Mouse (Mus musculus): ENCODE data around the gene Lmtk2.

Gene Lmtk2

DNA sequence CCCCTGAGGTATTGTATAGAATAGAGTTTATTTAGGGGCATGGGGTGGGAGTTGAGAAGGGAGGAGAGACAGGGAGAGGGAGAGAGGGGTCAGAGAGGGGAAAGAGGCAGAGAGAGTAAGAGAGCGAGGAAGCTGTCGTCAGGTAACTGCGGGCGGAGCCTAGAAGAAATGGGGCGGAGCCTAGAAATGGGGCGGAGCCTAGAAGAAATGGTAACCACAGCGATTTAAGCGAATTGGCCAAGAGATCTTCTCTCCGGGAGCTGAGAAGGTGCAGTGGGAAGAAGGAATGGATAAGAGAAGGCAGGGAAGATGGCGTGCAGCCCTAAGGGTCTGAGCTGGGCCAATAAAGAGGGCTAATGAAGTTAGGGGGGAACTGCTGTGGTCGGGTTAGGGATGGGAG, 126.0 kb downstream of the Lmtk2 start:
- DNase-seq (ENCODE audit: low read depth, low spot score), result no peak
- no peaks in the 10 kb centered on the region for H3K36me3 ChIP-seq (ENCODE audit: control insufficient read depth, insufficient read depth, low read length, poor library complexity, severe bottlenecking)
- H3K27me3 ChIP-seq (ENCODE audit: control insufficient read depth, insufficient read depth, low read length, poor library complexity, severe bottlenecking), result 0 out of 2 replicates have a peak, but pooled peaks cover 2% of the 10 kb centered on the region

DNA sequence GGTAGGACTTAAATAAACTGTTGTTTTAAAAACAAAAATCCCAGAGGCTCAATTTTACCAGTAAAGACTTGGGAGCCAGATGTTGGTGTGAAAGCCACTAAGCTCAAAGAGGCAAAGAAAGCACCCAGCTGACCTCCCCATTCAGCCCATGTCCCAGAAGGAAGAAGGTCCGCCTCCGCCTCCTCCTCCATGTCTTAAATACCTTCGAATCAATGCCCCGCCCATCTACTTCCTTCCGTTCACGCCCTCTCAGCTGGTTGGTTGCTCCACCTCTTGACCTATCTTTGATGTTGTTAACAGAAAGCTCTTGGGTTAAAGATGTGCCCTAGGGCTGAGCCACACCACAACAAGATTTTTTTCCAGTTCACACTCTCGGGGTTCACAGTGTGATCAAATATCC, 130.0 kb downstream of the Lmtk2 start:
- no peak for DNase-seq (ENCODE audit: low read depth, low spot score)

DNA sequence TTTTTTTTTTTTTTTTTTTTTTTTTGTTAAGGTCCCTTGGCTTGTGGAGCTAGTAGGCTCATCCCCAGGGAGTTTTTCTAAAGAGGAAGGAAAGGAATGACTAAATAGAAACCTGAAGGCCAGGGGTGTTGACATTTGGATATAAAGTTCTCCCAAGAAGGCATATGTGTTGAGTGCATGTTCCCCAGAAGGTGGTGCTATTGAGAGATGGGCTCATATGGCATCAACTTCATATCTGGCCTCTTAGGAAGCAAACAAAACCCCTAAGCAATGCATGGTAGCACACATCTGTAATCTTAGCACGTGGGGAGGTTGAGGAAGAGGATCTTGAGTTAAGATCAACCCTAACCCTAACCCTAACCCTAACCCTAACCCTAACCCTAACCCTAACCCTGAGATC, 131.2 kb downstream of the Lmtk2 start:
- peak; percentile 76 for DNase-seq (ENCODE audit: low read depth, low spot score)
- Histone ChIP-seq H3K27me3 (ENCODE audit: control insufficient read depth, insufficient read depth, low read length, poor library complexity, severe bottlenecking) (no peaks in the 10 kb centered on the region), H3K36me3 (ENCODE audit: control insufficient read depth, insufficient read depth, low read length, poor library complexity, severe bottlenecking) (no peaks in the 10 kb centered on the region)

More for the DNA sequence above, 130.0 kb downstream of the Lmtk2 start:
- Histone ChIP-seq H3K27me3 (ENCODE audit: control insufficient read depth, insufficient read depth, low read length, poor library complexity, severe bottlenecking) (no peaks in the 10 kb centered on the region), H3K36me3 (ENCODE audit: control insufficient read depth, insufficient read depth, low read length, poor library complexity, severe bottlenecking) (no peaks in the 10 kb centered on the region)

DNA sequence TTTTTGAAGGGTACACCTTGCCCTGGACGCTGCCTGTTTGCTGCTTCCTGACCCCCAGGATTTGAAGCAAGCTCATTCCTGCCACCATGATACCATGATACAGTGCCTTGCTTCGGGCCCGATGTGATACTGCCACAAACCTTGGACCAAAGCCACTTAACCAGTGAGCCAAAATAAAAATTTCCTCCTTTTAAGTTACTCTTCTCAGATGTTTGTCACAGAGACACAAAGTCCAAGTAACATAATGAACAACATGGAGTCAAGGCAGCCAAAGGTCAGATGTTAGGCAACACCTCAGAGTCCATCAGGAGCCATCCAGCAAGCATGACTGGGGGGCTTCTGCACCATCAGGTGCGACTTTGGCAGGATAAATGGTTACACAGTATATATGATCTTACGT, 132.3 kb downstream of the Lmtk2 start:
- Histone ChIP-seq H3K36me3 (ENCODE audit: control insufficient read depth, insufficient read depth, low read length, poor library complexity, severe bottlenecking) (no peaks in the 10 kb centered on the region), H3K27me3 (ENCODE audit: control insufficient read depth, insufficient read depth, low read length, poor library complexity, severe bottlenecking) (no peaks in the 10 kb centered on the region)
- no peak for DNase-seq (ENCODE audit: low read depth, low spot score)

DNA sequence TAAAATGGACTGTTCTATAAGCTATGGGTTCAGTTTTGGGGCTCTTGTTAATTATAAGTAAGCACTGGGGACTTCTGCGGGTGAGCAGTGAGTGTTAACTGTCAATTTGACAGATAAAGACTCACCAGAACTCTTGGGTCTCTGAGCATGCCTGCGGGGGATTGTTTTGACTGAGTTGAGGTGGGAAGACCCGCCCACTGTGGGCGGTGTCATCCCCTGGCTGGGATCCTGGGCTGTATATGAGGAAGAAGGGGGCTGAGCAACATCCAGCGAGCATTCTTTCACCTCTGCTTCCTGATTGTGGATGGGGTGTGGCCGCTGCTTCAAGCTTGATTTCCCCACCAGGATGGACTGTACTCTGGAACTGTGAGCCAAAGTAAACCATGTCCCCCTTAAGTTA, 134.0 kb downstream of the Lmtk2 start:
- no peaks in the 10 kb centered on the region for H3K27me3 ChIP-seq (ENCODE audit: control insufficient read depth, insufficient read depth, low read length, poor library complexity, severe bottlenecking)
- no peak for DNase-seq (ENCODE audit: low read depth, low spot score)
- H3K36me3 ChIP-seq (ENCODE audit: control insufficient read depth, insufficient read depth, low read length, poor library complexity, severe bottlenecking), result no peaks in the 10 kb centered on the region

DNA sequence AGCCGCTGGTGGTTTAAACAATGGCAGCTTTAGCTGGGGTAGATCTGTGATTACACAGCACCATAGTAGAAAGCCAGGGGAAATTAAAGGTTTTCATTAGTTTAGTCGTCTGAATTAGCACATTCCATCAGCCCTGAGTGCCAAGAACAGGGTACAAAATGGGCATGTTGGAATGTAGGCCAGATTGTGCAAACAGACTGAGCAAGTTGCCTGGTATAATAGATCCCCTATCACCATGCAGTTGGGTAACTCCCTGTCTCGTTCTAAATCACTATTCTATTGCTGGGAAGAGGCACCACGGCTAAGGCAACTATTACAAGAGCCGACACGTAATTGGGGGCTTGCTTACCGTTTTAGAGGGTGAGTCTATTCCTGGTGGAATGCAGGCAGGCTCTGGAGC, 134.5 kb downstream of the Lmtk2 start:
- H3K27me3 ChIP-seq (ENCODE audit: control insufficient read depth, insufficient read depth, low read length, poor library complexity, severe bottlenecking), result no peaks in the 10 kb centered on the region
- no peak for DNase-seq (ENCODE audit: low read depth, low spot score)
- H3K36me3 ChIP-seq (ENCODE audit: control insufficient read depth, insufficient read depth, low read length, poor library complexity, severe bottlenecking), result no peaks in the 10 kb centered on the region
